9 mouse cellular contexts compared by ENCODE assay signal in genomic region chr1:43635718-43636117, GRCm38 (mm10).
A peak's percentile ranks its signal among the peaks of the same experiment; 100 is the strongest.
DNase-seq lines count a peak whose midpoint lies in the region; ATAC-seq and TF ChIP-seq lines count a peak whose summit lies in the region.
"Had no signal": no experiment of that assay in that cellular context is flagged by ENCODE, and none has a peak within 500 bp of the region (broad histone marks: within the 10 kb centered on the region; RNA-seq: fewer than 3 reads in every experiment).

No protein-coding gene starts in this region.

- ATAC-seq in inflammation-experienced regulatory T-cells, adult 6 months: peak; percentile 77
- no peak for ATAC-seq in midbrain, embryonic 13.5 days

- no peaks in the 10 kb centered on the region for H3K4me1 ChIP-seq in midbrain, embryonic 13.5 days (replicated peaks)

- peak; percentile 75 for TF ChIP-seq CTCF in gastrocnemius, adult 2 months (IDR thresholded peaks at IDR 0.05)

- intact Hi-C loops in gastrocnemius, adult 2 months (cut with DNase I): loop anchor here (5.0 kb wide), 1 partner anchor 188 kb away; no protein-coding TSS in a partner anchor

- no peak overlapping the region for H3K4me3 ChIP-seq in gastrocnemius, adult 2 months
- H3K4me3 ChIP-seq in midbrain, embryonic 13.5 days (replicated peaks): no peak overlapping the region
- H3K4me3 ChIP-seq: myocyte had no signal

- H3K9ac ChIP-seq in midbrain, embryonic 13.5 days (replicated peaks): no peak overlapping the region

- H3K4me2 ChIP-seq in midbrain, embryonic 13.5 days (replicated peaks): no peak overlapping the region

- WGBS in midbrain, embryonic 13.5 days: 82% methylated on average over 3 of the region's 3 CpGs

- no peaks in the 10 kb centered on the region for H3K27me3 ChIP-seq in splenic B cell, adult 2 months (ENCODE audit: control insufficient read depth, insufficient read depth, low read length, poor library complexity, severe bottlenecking)
- no peaks in the 10 kb centered on the region for H3K27me3 ChIP-seq in midbrain, embryonic 13.5 days

- peak; percentile 23 for DNase-seq in gastrocnemius, adult 2 months
- DNase-seq in gastrocnemius, postnatal 4 days (ENCODE audit: low spot score in 2 of 2): no peak
- peak; percentile 3 for DNase-seq in right cerebral cortex, postnatal 14 days
- no peak for DNase-seq in right cerebral cortex, postnatal 4 days
- peak; percentile 14 for DNase-seq in cerebellum, adult 11 months
- DNase-seq in splenic B cell, adult 2 months (ENCODE audit: low read depth, low spot score): peak; percentile 42

- no peaks in the 10 kb centered on the region for H3K36me3 ChIP-seq in splenic B cell, adult 2 months (ENCODE audit: control insufficient read depth, insufficient read depth, low read length, poor library complexity, severe bottlenecking)
- H3K36me3 ChIP-seq in midbrain, embryonic 13.5 days: no peaks in the 10 kb centered on the region

- H3K9me3 ChIP-seq in midbrain, embryonic 13.5 days: no peaks in the 10 kb centered on the region

- H3K27ac ChIP-seq in gastrocnemius, adult 2 months: no peak overlapping the region
- H3K27ac ChIP-seq in midbrain, embryonic 13.5 days: no peak overlapping the region

Comparison
In these comparisons a context has a peak if more than half of its experiments do, and no peak if none do; other contexts are left out.
1. DNase-seq: peak in gastrocnemius, adult 2 months (single experiment), right cerebral cortex, postnatal 14 days (single experiment), cerebellum, adult 11 months (single experiment) and splenic B cell, adult 2 months (single experiment); none in gastrocnemius, postnatal 4 days (0 of 2) and right cerebral cortex, postnatal 4 days (single experiment).